Mouse (Mus musculus) liver, postnatal 0 days (tissue): ENCODE results near the gene Fgd5.

ENCODE experiments used
- CTCF ChIP-seq: sonication (generic); IDR thresholded peaks from 2 replicates; pipeline ENCODE4 v1.5.1; 2016; ENCODE audit warnings: antibody characterized with exemption, low read depth
- EP300 ChIP-seq: IDR thresholded peaks from 2 replicates; pipeline ENCODE4 v1.6.1; 2016; ENCODE audit warnings: antibody characterized with exemption, low read depth, mild to moderate bottlenecking

- TF ChIP-seq CTCF (no peak), EP300 (no peak)
Measured at GRCm38 (mm10) chr6:92015848-92016247, 37.2 kb downstream of the Fgd5 start.
